Mouse (Mus musculus) heart, embryonic 12.5 days (tissue): ENCODE results near the gene Krtap8-1. TPM values are rescaled to one million over a fixed set of nuclear protein-coding genes. Genes with fewer than 3 reads are reported as not detected.

Experiments
- ATAC-seq: fragments of 200-750 bp; cut with Nextera tagmentation; 2 replicates; pipeline ENCODE4 v1.8.0; 2017; ENCODE audit warnings: moderate TSS enrichment, moderate library complexity; ENCODE audit not compliant: insufficient number of reproducible peaks, low FRiP score
- H3K27ac ChIP-seq: fragments of 300-500 bp; sonication (generic); 2 replicates; pipeline ENCODE4 v1.5.1; 2016; ENCODE audit warnings: mild to moderate bottlenecking, moderate library complexity; ENCODE audit not compliant: poor library complexity, severe bottlenecking
- H3K27me3 ChIP-seq: fragments of 300-500 bp; sonication (generic); replicated peaks from 2 replicates; pipeline ENCODE4 v1.6.1; 2016; ENCODE audit warnings: mild to moderate bottlenecking, moderate library complexity
- H3K36me3 ChIP-seq: fragments of 300-500 bp; sonication (generic); 2 replicates; pipeline ENCODE4 v1.6.1; 2016; ENCODE audit warnings: mild to moderate bottlenecking, moderate library complexity
- H3K4me1 ChIP-seq: fragments of 300-500 bp; sonication (generic); replicated peaks from 2 replicates; pipeline ENCODE4 v1.6.1; 2016; ENCODE audit warnings: mild to moderate bottlenecking
- H3K4me2 ChIP-seq: fragments of 300-500 bp; sonication (generic); 2 replicates; pipeline ENCODE4 v1.6.1; 2016; ENCODE audit warnings: mild to moderate bottlenecking, moderate library complexity
- H3K4me3 ChIP-seq: fragments of 300-500 bp; sonication (generic); 2 replicates; pipeline ENCODE4 v1.5.1; 2016; ENCODE audit warnings: mild to moderate bottlenecking
- H3K9ac ChIP-seq: fragments of 300-500 bp; sonication (generic); 2 replicates; pipeline ENCODE4 v1.6.1; 2016; ENCODE audit warnings: mild to moderate bottlenecking, moderate library complexity
- H3K9me3 ChIP-seq: fragments of 300-500 bp; sonication (generic); replicated peaks from 2 replicates; pipeline ENCODE4 v1.6.1; 2016; ENCODE audit warnings: mild to moderate bottlenecking, moderate library complexity
- WGBS: fragments of 180-500 bp; shearing (Covaris S2); methylation state at CpG from one replicate; pipeline ENCODE4 v1.1.7; 2016; 5-methylcytosine and 5-hydroxymethylcytosine counted together
- polyA plus RNA-seq: library from polyadenylated mRNA; unstranded; fragments of >200 nt; fragmentation: Nextera tagmentation; extraction: Ambion mirVana; gene quantifications from 2 replicates; pipeline ENCODE4 v1.2.1, GENCODE M21; 2016

Gene Krtap8-1
- polyA plus RNA-seq: not detected in 2 replicates

DNA sequence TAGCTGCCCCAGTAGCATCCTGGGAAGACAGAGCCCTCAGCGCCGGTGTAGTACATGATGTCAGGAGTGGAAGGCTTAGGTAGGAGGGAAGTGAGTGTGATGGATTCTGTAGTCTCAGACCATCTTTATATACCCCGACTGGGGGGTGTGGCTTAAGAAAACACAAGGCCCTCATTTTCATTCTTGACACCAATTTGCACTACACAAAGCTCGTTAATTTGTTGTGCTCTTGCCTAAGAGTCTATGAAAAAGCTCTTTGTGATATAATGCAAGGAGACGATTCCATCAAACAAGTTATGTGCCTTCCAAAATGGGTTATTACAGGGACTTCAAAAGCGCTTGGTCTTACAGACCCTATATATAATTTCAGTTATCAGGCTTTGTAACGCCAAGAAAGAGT, at the start of gene Krtap8-1:
Gene Krtap8-1 (minus strand): TSS at position 101 of the 400 bp plus-strand sequence.
- Histone ChIP-seq H3K4me3 (no peak within 1 kb of the TSS), H3K9me3 (no peaks in the 10 kb centered on the region), H3K9ac (no peak within 1 kb of the TSS), H3K4me2 (no peak within 1 kb of the TSS), H3K27ac (no peak within 1 kb of the TSS), H3K4me1 (no peaks in the 10 kb centered on the region), H3K27me3 (no peaks in the 10 kb centered on the region), H3K36me3 (no peaks in the 10 kb centered on the region)
- no peak for ATAC-seq
- 81% methylated on average over 7 of the region's 7 CpGs for WGBS

DNA sequence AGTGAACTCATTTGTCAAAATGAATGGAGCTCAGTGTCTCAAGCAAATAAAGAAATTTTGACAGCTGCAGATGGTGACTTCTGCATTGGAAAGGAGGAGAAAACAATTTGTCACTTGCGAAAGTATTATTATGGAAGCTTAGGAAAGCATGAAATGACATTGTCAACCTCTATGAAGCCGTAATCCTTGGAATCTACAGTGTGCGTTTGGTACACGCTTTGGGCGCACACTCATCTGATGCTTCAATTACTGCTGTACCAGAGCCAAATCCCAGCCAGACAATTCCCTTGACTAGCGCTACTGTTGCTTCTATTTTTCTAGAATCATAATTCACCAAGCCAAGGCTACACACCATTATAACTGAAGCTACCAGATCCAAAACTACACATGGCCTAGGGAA, 49.6 kb upstream of the Krtap8-1 start:
- Histone ChIP-seq H3K9me3 (no peaks in the 10 kb centered on the region), H3K9ac (no peak overlapping the region), H3K4me2 (no peak overlapping the region), H3K36me3 (no peaks in the 10 kb centered on the region), H3K4me1 (no peaks in the 10 kb centered on the region), H3K4me3 (no peak overlapping the region), H3K27me3 (no peaks in the 10 kb centered on the region), H3K27ac (no peak overlapping the region)
- WGBS: 90% methylated on average over 6 of the region's 6 CpGs
- no peak for ATAC-seq

DNA sequence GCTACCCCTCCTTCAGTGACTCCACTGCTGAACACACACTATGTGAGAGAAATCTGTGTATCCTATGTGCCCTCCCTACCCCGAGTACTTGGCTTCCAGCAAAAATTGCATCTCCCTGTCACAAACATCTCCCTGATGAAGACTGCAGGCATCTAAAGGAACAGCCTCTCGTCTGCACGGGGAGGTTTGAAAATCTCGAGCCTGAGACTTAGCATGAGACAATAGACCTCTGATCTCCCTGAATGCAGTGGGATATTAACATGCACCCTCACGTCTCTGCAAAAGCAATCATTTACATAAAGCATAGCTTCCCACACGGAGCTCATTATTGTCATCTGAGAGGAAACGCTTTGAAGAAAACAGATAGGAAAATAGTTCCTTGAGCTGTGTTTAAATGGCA, 42.8 kb upstream of the Krtap8-1 start:
- H3K4me2 ChIP-seq: no peak overlapping the region
- no peaks in the 10 kb centered on the region for H3K27me3 ChIP-seq
- no peak overlapping the region for H3K9ac ChIP-seq
- no peak overlapping the region for H3K4me3 ChIP-seq
- ATAC-seq: no peak
- no peak overlapping the region for H3K27ac ChIP-seq
- H3K4me1 ChIP-seq: no peaks in the 10 kb centered on the region
- 60% methylated on average over 7 of the region's 7 CpGs for WGBS
- no peaks in the 10 kb centered on the region for H3K36me3 ChIP-seq
- H3K9me3 ChIP-seq: no peaks in the 10 kb centered on the region

DNA sequence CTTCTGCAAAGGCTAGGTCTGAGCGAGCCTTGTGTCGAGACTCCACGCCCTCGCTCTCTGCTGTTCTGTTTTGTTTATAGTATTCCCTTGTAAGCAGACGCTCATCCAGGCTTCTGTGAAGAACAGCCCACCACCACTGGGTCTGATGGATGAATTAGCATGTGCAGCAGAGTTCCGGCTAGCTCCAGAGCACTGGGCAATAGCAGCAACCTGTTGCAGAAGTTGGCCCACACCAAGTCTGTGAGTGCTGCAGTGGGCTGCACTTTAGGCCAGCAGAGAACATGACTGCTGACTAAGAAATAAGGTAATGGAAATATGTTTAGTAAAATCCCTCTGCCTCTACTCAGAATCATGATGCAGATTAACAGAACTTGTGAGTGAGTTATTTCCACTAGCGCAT, 42.1 kb upstream of the Krtap8-1 start:
- H3K9me3 ChIP-seq: no peaks in the 10 kb centered on the region
- 78% methylated on average over 7 of the region's 7 CpGs for WGBS
- H3K4me1 ChIP-seq: no peaks in the 10 kb centered on the region
- no peaks in the 10 kb centered on the region for H3K27me3 ChIP-seq
- no peaks in the 10 kb centered on the region for H3K36me3 ChIP-seq
- no peak overlapping the region for H3K27ac ChIP-seq
- no peak overlapping the region for H3K4me3 ChIP-seq
- ATAC-seq: no peak
- no peak overlapping the region for H3K9ac ChIP-seq
- H3K4me2 ChIP-seq: no peak overlapping the region

DNA sequence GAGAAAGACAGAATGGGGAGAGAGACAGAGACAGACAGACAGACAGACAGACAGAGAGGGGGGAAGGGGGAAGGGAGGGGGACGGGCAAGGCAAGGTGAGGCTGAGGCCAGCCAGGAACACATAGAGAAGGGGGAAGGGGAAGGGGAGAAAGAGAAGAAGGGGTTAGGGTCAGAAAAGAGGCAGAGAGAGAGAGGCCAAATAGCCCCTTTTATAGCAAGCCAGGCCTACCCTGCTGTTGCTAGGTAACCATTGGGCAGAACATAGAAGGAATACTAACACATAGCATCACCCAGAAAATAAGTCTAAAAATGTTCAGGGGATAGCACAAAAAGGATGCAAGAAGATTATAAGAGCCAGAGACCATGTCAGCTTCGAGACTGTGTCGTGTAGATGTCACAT, 40.6 kb upstream of the Krtap8-1 start:
- Histone ChIP-seq H3K27ac (no peak overlapping the region), H3K9ac (no peak overlapping the region), H3K36me3 (no peaks in the 10 kb centered on the region), H3K4me1 (no peaks in the 10 kb centered on the region), H3K4me3 (no peak overlapping the region), H3K4me2 (no peak overlapping the region), H3K27me3 (no peaks in the 10 kb centered on the region), H3K9me3 (no peaks in the 10 kb centered on the region)
- ATAC-seq: no peak
- WGBS: 82% methylated on average over 3 of the region's 3 CpGs

DNA sequence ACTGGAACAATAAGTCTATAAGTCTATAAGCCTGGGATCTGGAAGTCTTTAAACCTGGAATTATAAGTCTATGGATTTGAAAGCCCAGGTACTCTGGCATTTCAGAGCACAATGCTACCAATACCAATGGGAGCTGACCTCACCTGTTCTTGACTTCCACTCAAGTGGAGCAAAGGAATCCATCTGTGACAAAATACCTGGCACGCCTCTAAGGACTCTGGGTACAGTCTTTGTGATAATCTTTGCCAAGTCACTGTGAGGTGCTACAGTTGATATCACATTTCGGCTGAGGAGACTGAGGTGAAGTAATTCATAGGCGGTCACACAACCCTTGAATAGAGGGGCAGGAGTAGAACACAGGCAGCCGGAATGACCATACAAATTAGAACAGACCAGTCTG, 33.2 kb upstream of the Krtap8-1 start:
- H3K36me3 ChIP-seq: no peaks in the 10 kb centered on the region

DNA sequence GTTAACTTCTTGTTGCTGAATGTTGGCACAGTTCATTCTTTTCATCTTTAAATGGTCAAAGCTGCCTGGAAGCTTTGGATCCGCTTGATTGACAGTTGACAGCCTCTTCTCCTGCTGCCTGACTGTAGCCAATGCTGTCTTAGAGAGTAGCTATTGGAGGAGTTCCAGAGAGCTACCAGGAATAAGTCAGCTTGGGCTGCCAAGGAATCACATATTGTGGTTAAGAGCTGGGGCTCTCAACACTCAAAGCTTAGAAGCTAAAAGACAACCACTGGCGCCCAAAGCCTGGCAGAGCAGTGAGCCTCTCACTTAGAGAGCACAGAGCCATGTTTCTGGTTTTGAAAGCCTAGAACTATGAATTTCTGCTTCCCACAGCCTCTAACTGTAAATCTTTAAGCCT, 32.8 kb upstream of the Krtap8-1 start:
- Histone ChIP-seq H3K9me3 (no peaks in the 10 kb centered on the region), H3K4me1 (no peaks in the 10 kb centered on the region), H3K4me3 (no peak overlapping the region), H3K27ac (no peak overlapping the region), H3K9ac (no peak overlapping the region), H3K27me3 (no peaks in the 10 kb centered on the region), H3K36me3 (no peaks in the 10 kb centered on the region), H3K4me2 (no peak overlapping the region)
- no peak for ATAC-seq
- 83% methylated on average over 2 of the region's 2 CpGs for WGBS

More for the DNA sequence above, 33.2 kb upstream of the Krtap8-1 start:
- ATAC-seq: no peak
- Histone ChIP-seq H3K9me3 (no peaks in the 10 kb centered on the region), H3K27ac (no peak overlapping the region), H3K27me3 (no peaks in the 10 kb centered on the region), H3K4me3 (no peak overlapping the region), H3K9ac (no peak overlapping the region), H3K4me1 (no peaks in the 10 kb centered on the region), H3K4me2 (no peak overlapping the region)
- 80% methylated on average over 4 of the region's 4 CpGs for WGBS

DNA sequence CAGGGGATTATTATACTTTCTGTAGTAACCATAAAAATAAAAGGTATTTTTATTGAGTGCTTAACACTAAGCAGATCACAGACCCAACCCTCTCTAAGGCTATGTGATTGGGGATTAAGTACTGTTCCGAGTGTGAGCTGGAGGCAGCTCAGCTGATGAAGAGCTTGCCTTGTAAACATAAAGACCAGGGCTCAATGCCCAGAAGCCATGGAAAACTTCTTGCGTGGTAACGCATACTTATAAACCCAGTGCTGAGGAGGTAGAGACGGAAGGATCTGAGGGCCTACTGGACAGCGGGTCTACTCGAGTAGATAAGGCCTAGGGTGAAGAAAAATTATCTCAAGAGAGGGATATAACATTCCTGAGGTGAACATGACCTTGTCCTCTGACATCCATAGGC, 32.3 kb upstream of the Krtap8-1 start:
- no peaks in the 10 kb centered on the region for H3K9me3 ChIP-seq
- 61% methylated on average over 6 of the region's 6 CpGs for WGBS
- H3K9ac ChIP-seq: no peak overlapping the region
- H3K36me3 ChIP-seq: no peaks in the 10 kb centered on the region
- no peak for ATAC-seq
- H3K4me2 ChIP-seq: no peak overlapping the region
- no peak overlapping the region for H3K4me3 ChIP-seq
- H3K4me1 ChIP-seq: no peaks in the 10 kb centered on the region
- H3K27ac ChIP-seq: no peak overlapping the region
- no peaks in the 10 kb centered on the region for H3K27me3 ChIP-seq

DNA sequence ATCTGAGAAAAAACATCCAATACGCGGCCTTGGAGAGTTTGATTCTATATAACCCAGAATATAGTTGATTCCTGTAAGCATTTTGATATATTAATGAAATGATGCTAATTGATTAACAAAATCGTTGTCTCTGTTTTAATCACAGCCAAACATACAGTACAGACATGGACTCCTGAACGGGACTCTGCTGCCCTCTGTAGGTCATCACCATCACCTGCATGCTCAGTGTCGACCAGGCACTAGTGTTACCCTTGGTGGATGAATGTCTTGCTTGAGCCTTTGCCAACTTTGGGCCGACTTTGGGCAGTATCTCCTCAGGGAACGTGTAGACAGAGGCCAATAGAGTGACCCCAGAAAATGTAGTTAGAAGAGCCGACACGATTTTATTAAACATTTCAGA, 29.9 kb upstream of the Krtap8-1 start:
- Histone ChIP-seq H3K36me3 (no peaks in the 10 kb centered on the region), H3K4me2 (no peak overlapping the region), H3K9me3 (no peaks in the 10 kb centered on the region), H3K4me3 (no peak overlapping the region), H3K27ac (no peak overlapping the region), H3K4me1 (no peaks in the 10 kb centered on the region), H3K9ac (no peak overlapping the region), H3K27me3 (no peaks in the 10 kb centered on the region)
- WGBS: 59% methylated on average over 9 of the region's 9 CpGs
- ATAC-seq: no peak

DNA sequence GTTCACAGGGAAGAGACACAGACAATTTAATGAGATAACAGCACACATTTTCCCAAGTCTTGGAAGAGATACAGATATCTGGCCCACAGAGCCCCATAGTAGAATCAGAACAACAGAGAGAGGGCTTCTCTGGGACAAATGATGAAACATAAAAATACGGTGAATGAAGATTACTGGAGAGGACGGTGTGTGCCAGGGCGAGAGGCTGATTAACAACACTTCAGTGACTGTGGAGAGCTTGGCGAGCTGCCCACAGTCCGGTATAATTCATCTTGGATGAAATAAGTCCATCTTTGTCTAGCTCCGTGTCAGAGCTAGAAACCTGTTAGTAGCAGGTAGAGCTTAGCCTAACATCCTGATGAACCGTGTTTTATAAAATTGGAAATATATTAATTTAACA, 25.7 kb upstream of the Krtap8-1 start:
- no peaks in the 10 kb centered on the region for H3K27me3 ChIP-seq
- no peaks in the 10 kb centered on the region for H3K36me3 ChIP-seq
- no peak overlapping the region for H3K27ac ChIP-seq
- no peaks in the 10 kb centered on the region for H3K4me1 ChIP-seq
- H3K4me2 ChIP-seq: no peak overlapping the region
- H3K9ac ChIP-seq: no peak overlapping the region
- WGBS: 65% methylated on average over 7 of the region's 7 CpGs
- no peak for ATAC-seq
- no peaks in the 10 kb centered on the region for H3K9me3 ChIP-seq
- H3K4me3 ChIP-seq: no peak overlapping the region

DNA sequence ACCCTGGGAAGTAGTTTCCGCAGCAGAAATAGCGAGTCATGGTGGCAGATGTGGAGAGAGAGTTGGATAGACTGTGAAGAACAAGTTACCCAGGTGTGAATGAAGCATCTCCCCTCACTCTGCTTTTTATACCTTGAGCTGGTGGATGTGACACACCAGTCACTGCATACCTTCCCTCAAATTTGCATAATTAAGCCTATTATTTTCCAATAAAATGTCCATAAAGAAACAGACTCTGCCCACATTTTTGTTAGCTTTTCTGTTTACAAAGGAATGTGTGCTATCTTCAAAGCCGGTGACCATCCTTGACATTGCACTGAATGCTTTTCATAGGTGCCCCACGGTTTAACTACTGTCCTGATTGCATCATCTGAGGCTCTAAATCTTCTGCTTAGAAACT, 20.5 kb upstream of the Krtap8-1 start, which contains the start of gene Krtap7-1:
Gene Krtap7-1 (minus strand): TSS at position 101 of the 400 bp plus-strand sequence.
- Histone ChIP-seq H3K36me3 (no peaks in the 10 kb centered on the region), H3K9me3 (no peaks in the 10 kb centered on the region), H3K4me1 (no peaks in the 10 kb centered on the region), H3K4me3 (no peak within 1 kb of the TSS), H3K27ac (no peak within 1 kb of the TSS), H3K4me2 (no peak within 1 kb of the TSS), H3K9ac (no peak within 1 kb of the TSS), H3K27me3 (no peaks in the 10 kb centered on the region)
- WGBS: 72% methylated on average over 4 of the region's 4 CpGs
- ATAC-seq: no peak

DNA sequence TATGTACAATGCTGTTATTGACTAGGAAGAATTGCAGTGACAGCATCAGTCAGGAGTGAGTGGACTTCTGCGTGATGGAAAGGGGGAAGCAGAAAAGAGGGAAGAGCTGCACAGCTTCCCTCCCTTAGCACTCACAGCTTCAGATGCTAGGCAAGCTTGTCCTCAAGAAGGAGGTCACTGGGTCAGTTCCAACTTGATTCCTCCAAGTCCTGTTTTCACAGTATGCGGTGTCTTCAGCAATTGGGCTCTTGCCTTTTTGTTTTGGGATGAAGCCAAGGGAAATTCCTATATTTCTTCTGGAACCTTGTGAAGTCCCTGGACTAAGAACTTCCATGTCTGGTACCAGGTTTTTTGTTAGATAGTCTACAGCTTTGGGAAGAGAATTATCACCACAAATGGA, 15.8 kb upstream of the Krtap8-1 start:
- H3K27ac ChIP-seq: no peak overlapping the region
- no peak overlapping the region for H3K4me2 ChIP-seq
- no peaks in the 10 kb centered on the region for H3K27me3 ChIP-seq
- no peak overlapping the region for H3K4me3 ChIP-seq
- H3K36me3 ChIP-seq: no peaks in the 10 kb centered on the region
- no peaks in the 10 kb centered on the region for H3K4me1 ChIP-seq
- H3K9ac ChIP-seq: no peak overlapping the region
- WGBS: 73% methylated on average over 2 of the region's 2 CpGs
- no peaks in the 10 kb centered on the region for H3K9me3 ChIP-seq
- no peak for ATAC-seq
